Mouse (Mus musculus) liver, adult (tissue): ENCODE measurements around the gene Man2c1.

Experiments used
- GATA4 ChIP-seq: IDR thresholded peaks from 2 replicates; pipeline ENCODE4 v1.6.1; 2014; ENCODE audit warnings: mild to moderate bottlenecking, low read length; ENCODE audit not compliant: insufficient replicate concordance

The Man2c1 gene

GRCm38 (mm10) chr9:57149021-57149420, 18.5 kb downstream of the Man2c1 start:
- TF ChIP-seq GATA4 = no peak

- no peak for TF ChIP-seq GATA4
Measured at GRCm38 (mm10) chr9:57150192-57150591, 19.7 kb downstream of the Man2c1 start.

- no peak for TF ChIP-seq GATA4
Measured at GRCm38 (mm10) chr9:57152331-57152730, 21.8 kb downstream of the Man2c1 start.

GRCm38 (mm10) chr9:57156383-57156782, 25.9 kb downstream of the Man2c1 start:
- no peak for TF ChIP-seq GATA4

- no peak for TF ChIP-seq GATA4
Measured at GRCm38 (mm10) chr9:57156823-57157222, 26.3 kb downstream of the Man2c1 start.

- no peak for TF ChIP-seq GATA4
Measured at GRCm38 (mm10) chr9:57157499-57157898, 27.0 kb downstream of the Man2c1 start.

- TF ChIP-seq GATA4 = no peak
Measured at GRCm38 (mm10) chr9:57158013-57158470, 27.6 kb downstream of the Man2c1 start, which contains the start of gene Commd4. Gene Commd4 (minus strand): TSS chr9:57158331.

GRCm38 (mm10) chr9:57158506-57158905, 28.0 kb downstream of the Man2c1 start:
- no peak for TF ChIP-seq GATA4

GRCm38 (mm10) chr9:57162496-57162895, 32.0 kb downstream of the Man2c1 start:
- no peak for TF ChIP-seq GATA4

- no peak for TF ChIP-seq GATA4
Measured at GRCm38 (mm10) chr9:57163137-57163536, 32.6 kb downstream of the Man2c1 start.

GRCm38 (mm10) chr9:57166173-57166572, 35.7 kb downstream of the Man2c1 start:
- no peak for TF ChIP-seq GATA4

GRCm38 (mm10) chr9:57168411-57168810, 37.9 kb downstream of the Man2c1 start:
- TF ChIP-seq GATA4 = no peak
